Mouse (Mus musculus): ENCODE measurements at regions not wholly inside any gene's neighbourhood (a gene's known extent, or its start where the extent isn't known, plus 50 kb on each side); places are given as distances from the start of the nearest gene placed in this dataset.

DNA sequence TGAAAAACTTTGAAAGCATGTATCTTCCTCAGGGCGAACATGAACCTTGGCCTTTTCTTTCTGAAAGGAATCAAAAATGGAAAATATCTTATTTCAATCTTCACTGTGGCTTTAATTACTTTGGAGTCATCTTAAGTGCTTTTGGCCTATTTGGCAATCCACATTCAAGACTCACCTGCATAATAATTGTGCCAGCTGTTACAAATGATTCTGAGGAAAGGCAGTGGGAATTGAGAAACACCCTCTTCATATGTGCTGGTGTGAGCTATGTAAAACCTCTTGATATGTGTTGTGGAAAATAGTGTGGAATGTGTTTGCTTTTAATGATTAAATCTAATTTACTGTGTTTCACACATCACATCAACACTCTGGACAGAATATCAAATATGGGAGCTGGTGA, 148.5 kb upstream of the Ednra start:
- no peaks in the 10 kb centered on the region for H3K9me3 ChIP-seq
- no peaks in the 10 kb centered on the region for H3K36me3 ChIP-seq
- no peak for ATAC-seq (ENCODE audit: insufficient number of reproducible peaks, insufficient read depth, low FRiP score, low TSS enrichment)
- 87% methylated on average over 1 of the region's 1 CpGs for WGBS
- no peak overlapping the region for H3K27ac ChIP-seq
- H3K4me3 ChIP-seq = no peak overlapping the region
- H3K27me3 ChIP-seq = no peaks in the 10 kb centered on the region
- no peak overlapping the region for H3K4me2 ChIP-seq (replicated peaks)
- H3K9ac ChIP-seq = no peak overlapping the region
- H3K4me1 ChIP-seq = no peaks in the 10 kb centered on the region

DNA sequence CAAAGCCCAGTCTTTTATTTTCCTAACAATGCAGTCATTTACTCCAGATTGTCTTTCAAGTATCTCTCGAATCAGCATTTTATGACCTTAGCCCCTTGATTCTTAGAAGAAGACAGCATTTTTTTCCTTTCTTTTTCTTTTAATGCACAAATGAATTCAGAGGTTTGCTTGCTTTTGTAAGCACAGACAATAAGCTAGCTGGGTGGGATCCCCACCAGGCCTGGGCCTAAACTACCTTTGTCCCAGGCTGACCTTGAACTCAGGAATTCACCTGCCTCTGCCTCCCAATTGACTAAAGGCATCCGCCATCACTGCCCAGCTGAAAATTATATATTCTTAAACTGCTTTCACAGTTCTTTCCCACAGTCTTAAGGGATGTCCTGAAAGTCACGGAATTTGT, 195.5 kb upstream of the Ednra start:
- WGBS = 93% methylated on average over 3 of the region's 3 CpGs

DNA sequence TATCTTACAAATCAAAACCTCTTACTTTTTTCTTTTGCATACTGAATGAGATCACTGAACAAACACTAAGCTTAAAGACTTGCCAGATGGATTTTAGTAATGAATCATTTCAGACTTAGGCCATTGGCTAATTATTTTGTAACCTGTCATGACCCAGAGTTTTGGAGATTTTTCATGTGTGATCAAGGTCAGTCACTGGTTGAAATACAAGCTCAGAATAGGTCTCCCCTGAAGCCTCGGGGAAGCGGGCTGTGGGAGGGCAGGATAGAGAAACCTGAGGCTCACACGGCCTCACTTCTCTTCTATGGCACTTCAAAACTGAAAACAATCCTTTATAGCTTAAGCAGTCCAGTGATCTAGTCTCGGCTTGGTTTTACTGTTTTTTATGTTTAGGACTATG, 197.6 kb upstream of the Ednra start:
- no peak overlapping the region for H3K9ac ChIP-seq
- no peaks in the 10 kb centered on the region for H3K27me3 ChIP-seq
- H3K9me3 ChIP-seq = peaks cover 4% of the 10 kb centered on the region; the same call in 1 of the 2 replicates
- no peaks in the 10 kb centered on the region for H3K4me1 ChIP-seq
- ATAC-seq (ENCODE audit: insufficient number of reproducible peaks, insufficient read depth, low FRiP score, low TSS enrichment) = no peak
- H3K36me3 ChIP-seq = no peaks in the 10 kb centered on the region
- H3K4me2 ChIP-seq (replicated peaks) = no peak overlapping the region
- H3K4me3 ChIP-seq = no peak overlapping the region
- 54% methylated on average over 4 of the region's 4 CpGs for WGBS
- no peak overlapping the region for H3K27ac ChIP-seq

More for the DNA sequence above, 195.5 kb upstream of the Ednra start:
- peaks cover 4% of the 10 kb centered on the region; the same call in 1 of the 2 replicates for H3K9me3 ChIP-seq
- no peak overlapping the region for H3K9ac ChIP-seq
- no peaks in the 10 kb centered on the region for H3K27me3 ChIP-seq
- H3K4me1 ChIP-seq = no peaks in the 10 kb centered on the region
- H3K4me3 ChIP-seq = no peak overlapping the region
- no peak for ATAC-seq (ENCODE audit: insufficient number of reproducible peaks, insufficient read depth, low FRiP score, low TSS enrichment)
- H3K36me3 ChIP-seq = no peaks in the 10 kb centered on the region
- H3K4me2 ChIP-seq (replicated peaks) = no peak overlapping the region
- H3K27ac ChIP-seq = no peak overlapping the region

DNA sequence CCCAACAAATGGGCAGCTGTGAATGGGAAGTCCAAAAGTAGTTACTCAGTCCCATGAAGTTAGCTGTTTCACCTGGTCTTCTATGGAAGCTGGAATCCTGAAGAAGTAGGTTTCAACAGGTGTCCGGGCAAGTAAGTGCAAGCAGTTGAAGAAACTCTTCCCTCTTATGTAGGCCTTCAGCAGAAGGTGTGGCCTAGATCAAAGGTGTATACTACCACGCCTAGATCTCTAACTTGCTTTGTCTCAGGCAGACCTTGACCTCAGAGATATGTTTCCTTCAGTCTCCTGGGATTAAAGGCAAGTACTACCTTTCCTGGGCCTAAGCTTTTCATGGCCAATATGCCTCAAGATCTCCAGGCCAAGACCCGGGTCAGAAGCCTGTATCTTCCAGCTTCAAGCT, 223.4 kb upstream of the Ednra start:
- 87% methylated on average over 3 of the region's 3 CpGs for WGBS
- H3K9me3 ChIP-seq = no peaks in the 10 kb centered on the region
- ATAC-seq (ENCODE audit: insufficient number of reproducible peaks, insufficient read depth, low FRiP score, low TSS enrichment) = no peak
- no peaks in the 10 kb centered on the region for H3K36me3 ChIP-seq
- no peak overlapping the region for H3K27ac ChIP-seq
- no peak overlapping the region for H3K4me3 ChIP-seq
- H3K4me1 ChIP-seq = no peaks in the 10 kb centered on the region
- H3K9ac ChIP-seq = no peak overlapping the region
- H3K4me2 ChIP-seq (replicated peaks) = no peak overlapping the region
- no peaks in the 10 kb centered on the region for H3K27me3 ChIP-seq

DNA sequence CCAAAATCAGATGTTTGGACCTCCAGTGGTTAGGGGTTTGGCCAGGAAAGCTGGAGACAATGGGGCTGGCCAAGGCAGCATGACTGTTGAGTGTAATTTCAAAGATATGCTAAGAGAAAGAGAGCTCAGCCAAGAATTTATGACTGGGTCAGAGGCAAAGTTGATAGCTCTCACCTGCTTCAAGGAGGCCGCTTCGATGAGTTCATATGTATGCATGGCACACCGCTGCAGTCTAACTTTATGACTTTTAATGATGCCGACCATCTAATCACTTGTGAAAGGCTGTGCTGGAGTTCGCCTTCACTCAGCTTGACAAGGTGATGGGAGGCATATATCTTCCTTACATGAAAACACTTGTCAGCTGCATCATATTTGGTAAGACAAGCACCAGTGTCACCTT, 225.4 kb upstream of the Ednra start:
- Histone ChIP-seq H3K4me2 (replicated peaks) (no peak overlapping the region), H3K4me1 (no peaks in the 10 kb centered on the region), H3K36me3 (no peaks in the 10 kb centered on the region), H3K4me3 (no peak overlapping the region), H3K27ac (no peak overlapping the region), H3K9me3 (no peaks in the 10 kb centered on the region), H3K9ac (no peak overlapping the region), H3K27me3 (no peaks in the 10 kb centered on the region)
- 90% methylated on average over 5 of the region's 5 CpGs for WGBS
- no peak for ATAC-seq (ENCODE audit: insufficient number of reproducible peaks, insufficient read depth, low FRiP score, low TSS enrichment)

DNA sequence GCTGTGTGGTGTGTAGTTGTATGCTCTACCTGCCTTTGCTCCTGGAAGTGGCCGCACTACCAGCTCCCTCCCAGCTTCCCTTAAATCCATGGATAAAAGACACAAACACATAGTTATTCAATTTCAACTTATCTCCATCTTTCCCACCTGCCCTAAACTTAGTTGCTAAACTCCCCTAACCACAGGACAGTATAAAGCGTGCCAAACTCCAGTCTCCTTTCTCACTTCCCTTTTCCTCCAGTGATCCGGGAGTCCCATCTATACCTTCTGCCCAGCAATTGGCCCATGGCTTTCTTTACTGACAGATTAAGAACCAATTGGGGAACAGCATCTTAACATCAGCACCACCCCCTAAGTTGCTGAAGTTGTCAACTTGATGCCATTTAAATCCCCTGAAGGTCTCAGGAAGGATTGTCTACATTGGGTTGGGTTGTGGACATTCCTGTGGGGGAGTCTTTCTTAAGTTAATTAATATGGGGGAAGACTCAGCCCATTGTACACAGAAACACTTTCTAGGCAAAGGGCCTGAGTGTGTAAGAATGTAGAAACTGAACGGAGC, 234.6 kb upstream of the Ednra start:
- ATAC-seq (ENCODE audit: insufficient number of reproducible peaks, insufficient read depth, low FRiP score, low TSS enrichment) = no peak
- no peak overlapping the region for H3K4me2 ChIP-seq (replicated peaks)
- H3K9me3 ChIP-seq = no peaks in the 10 kb centered on the region
- 89% methylated on average over 4 of the region's 4 CpGs for WGBS
- no peaks in the 10 kb centered on the region for H3K36me3 ChIP-seq
- no peaks in the 10 kb centered on the region for H3K4me1 ChIP-seq
- H3K9ac ChIP-seq = no peak overlapping the region
- no peak overlapping the region for H3K4me3 ChIP-seq
- no peaks in the 10 kb centered on the region for H3K27me3 ChIP-seq
- no peak overlapping the region for H3K27ac ChIP-seq

DNA sequence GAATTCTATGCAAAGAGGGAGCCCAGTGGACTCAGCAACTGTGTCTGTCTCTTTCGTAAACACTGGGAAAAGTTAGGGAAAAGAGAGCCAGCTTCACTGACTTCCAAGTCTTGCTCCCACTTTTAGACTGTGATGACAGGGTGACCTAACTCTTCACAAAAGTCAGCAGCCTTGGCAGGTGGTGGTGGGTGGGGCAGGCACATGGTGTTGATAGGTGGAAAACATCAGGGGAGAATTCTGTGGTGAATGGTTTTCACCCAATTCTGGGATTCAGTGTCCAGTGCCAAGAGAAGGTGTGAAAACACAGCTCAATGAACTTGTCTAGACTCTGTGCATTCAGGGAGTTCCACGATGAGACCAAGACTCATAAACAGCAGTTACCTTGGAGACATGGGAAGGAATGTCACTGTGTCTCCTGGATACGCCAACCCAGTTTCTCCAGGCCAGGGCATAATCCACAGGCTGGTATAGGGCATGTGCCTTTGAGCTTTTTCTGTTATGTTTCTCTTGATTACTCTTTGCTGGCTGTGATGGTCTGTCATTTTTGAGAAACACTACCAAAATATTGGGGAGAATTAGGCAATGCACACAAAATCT, 238.9 kb upstream of the Ednra start:
- no peaks in the 10 kb centered on the region for H3K36me3 ChIP-seq
- no peaks in the 10 kb centered on the region for H3K27me3 ChIP-seq
- no peak overlapping the region for H3K27ac ChIP-seq
- no peak overlapping the region for H3K4me2 ChIP-seq (replicated peaks)
- no peak overlapping the region for H3K4me3 ChIP-seq
- 68% methylated on average over 3 of the region's 3 CpGs for WGBS
- H3K9ac ChIP-seq = no peak overlapping the region
- ATAC-seq (ENCODE audit: insufficient number of reproducible peaks, insufficient read depth, low FRiP score, low TSS enrichment) = no peak
- no peaks in the 10 kb centered on the region for H3K4me1 ChIP-seq
- H3K9me3 ChIP-seq = no peaks in the 10 kb centered on the region

DNA sequence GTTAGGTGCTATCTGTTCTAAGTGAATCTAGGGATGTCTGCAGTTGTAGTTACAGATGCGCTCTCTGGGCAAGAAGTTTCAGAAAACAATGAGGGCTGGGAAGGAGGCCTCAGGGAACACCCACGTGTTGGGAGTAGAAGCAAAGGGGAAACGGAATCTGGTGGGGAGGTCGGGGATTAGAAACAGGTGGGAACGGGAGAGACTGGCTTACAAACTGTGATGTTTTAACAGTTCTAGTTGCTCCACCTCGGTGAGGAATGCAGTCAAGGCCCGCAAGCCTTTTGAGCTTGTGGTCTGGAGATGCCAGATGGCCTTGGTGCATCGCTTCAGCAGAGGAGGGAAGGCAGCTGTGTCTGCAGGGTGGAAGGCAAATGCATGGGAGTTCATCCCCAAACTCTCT, 242.7 kb upstream of the Ttc29 start:
- no peak overlapping the region for H3K9ac ChIP-seq
- WGBS = 25% methylated on average over 8 of the region's 8 CpGs
- 0 out of 2 replicates have a peak overlapping the region, but pooled peaks have one; percentile 43 for H3K27ac ChIP-seq
- no peaks in the 10 kb centered on the region for H3K27me3 ChIP-seq
- no peak overlapping the region for H3K4me2 ChIP-seq (replicated peaks)
- no peaks in the 10 kb centered on the region for H3K9me3 ChIP-seq
- H3K36me3 ChIP-seq = no peaks in the 10 kb centered on the region
- H3K4me1 ChIP-seq = peaks cover 10% of the 10 kb centered on the region
- no peak overlapping the region for H3K4me3 ChIP-seq
- 0 out of 2 replicates have a peak, but pooled peaks have one; percentile 64 for ATAC-seq (ENCODE audit: insufficient number of reproducible peaks, insufficient read depth, low FRiP score, low TSS enrichment)

DNA sequence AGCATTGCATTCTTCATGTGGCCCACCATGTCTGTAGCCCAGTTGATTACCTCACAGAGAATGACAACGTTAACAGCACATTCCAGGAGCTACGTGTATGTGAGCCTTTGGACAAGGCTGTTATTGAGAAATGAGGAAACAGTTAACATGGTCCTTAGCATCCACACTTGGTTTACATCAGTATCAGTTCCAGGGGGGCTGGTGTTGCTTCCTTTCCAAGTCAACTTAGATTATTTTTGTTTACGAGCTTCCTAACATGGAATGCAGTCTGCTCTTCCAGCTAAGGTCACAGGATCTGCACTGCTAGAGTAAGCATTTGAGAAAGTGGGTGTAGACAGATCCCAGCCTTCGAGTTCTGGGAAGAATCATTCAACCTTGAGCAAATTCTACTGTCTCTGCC, 239.4 kb upstream of the Ttc29 start:
- Histone ChIP-seq H3K36me3 (no peaks in the 10 kb centered on the region), H3K9ac (no peak overlapping the region), H3K27me3 (no peaks in the 10 kb centered on the region), H3K4me2 (replicated peaks) (no peak overlapping the region), H3K9me3 (no peaks in the 10 kb centered on the region), H3K4me1 (peaks cover 10% of the 10 kb centered on the region), H3K4me3 (no peak overlapping the region), H3K27ac (no peak overlapping the region)
- no peak for ATAC-seq (ENCODE audit: insufficient number of reproducible peaks, insufficient read depth, low FRiP score, low TSS enrichment)
- WGBS = 52% methylated on average over 4 of the region's 4 CpGs

DNA sequence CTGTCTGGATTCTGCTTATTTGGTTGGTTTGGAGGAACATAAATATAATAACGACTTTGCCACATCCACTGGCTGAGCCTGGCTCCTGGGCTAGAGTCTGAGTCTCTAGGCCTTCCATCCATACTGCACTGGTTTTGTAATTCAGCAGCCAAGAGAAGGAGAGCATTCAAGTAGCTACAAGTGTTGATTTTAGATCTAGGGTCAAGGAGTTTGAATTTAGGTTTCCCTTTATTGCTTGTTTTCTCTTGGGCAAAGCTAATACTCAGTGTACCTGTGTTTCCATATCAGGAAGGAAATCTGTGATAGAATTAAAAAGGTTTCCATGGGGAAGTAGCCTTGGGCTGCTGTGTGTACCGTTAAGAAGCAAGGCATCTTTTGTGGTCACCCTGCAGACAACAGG, 234.0 kb upstream of the Ttc29 start:
- H3K27ac ChIP-seq = no peak overlapping the region
- no peak for ATAC-seq (ENCODE audit: insufficient number of reproducible peaks, insufficient read depth, low FRiP score, low TSS enrichment)
- 66% methylated on average over 2 of the region's 2 CpGs for WGBS
- H3K9me3 ChIP-seq = no peaks in the 10 kb centered on the region
- no peak overlapping the region for H3K4me2 ChIP-seq (replicated peaks)
- no peaks in the 10 kb centered on the region for H3K4me1 ChIP-seq
- no peak overlapping the region for H3K4me3 ChIP-seq
- H3K9ac ChIP-seq = no peak overlapping the region
- H3K27me3 ChIP-seq = no peaks in the 10 kb centered on the region
- H3K36me3 ChIP-seq = no peaks in the 10 kb centered on the region

DNA sequence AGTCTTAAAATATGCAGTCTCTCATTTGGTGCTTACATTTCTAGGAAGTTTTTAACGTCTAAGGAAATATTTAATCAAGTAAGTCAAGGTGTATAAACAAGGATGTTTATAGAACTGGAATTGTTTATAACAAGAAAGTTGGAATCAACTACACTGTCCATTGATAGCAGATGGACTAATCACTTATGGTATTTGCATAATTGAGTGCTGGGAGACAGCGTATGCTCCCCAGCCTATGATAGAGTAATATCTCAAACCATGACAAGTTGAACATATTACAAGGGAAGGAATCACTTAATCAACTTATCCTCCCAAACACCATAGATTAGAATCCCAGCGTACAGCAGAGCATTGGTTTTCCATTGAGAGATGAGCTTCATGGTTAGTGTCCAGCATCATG, 232.4 kb upstream of the Ttc29 start:
- Histone ChIP-seq H3K4me2 (replicated peaks) (no peak overlapping the region), H3K27ac (no peak overlapping the region), H3K4me3 (no peak overlapping the region), H3K9me3 (no peaks in the 10 kb centered on the region), H3K9ac (no peak overlapping the region), H3K27me3 (no peaks in the 10 kb centered on the region), H3K36me3 (no peaks in the 10 kb centered on the region), H3K4me1 (no peaks in the 10 kb centered on the region)
- WGBS = 73% methylated on average over 3 of the region's 3 CpGs
- no peak for ATAC-seq (ENCODE audit: insufficient number of reproducible peaks, insufficient read depth, low FRiP score, low TSS enrichment)

DNA sequence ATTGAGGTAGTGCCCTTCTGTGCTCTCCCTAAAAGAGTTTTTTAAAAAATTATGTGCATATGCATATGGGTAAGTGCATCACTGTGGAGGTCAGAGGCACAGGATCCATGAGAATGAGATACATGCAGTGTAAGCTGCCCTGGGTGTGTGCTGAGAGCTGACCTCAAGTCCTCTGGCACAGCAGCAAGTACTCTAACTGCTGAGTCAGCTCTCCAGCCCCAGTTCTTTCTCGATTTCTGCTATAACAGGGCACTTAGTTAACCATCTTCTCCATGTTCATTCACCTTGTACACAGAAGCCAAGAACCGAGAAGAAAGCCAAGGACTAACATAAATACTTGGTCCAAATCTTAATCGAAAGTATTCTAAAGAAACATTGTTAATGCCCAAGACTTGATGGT, 231.1 kb upstream of the Ttc29 start:
- WGBS = 81% methylated on average over 3 of the region's 3 CpGs
- no peak for ATAC-seq (ENCODE audit: insufficient number of reproducible peaks, insufficient read depth, low FRiP score, low TSS enrichment)
- Histone ChIP-seq H3K9me3 (no peaks in the 10 kb centered on the region), H3K27me3 (no peaks in the 10 kb centered on the region), H3K4me3 (no peak overlapping the region), H3K27ac (no peak overlapping the region), H3K4me1 (no peaks in the 10 kb centered on the region), H3K9ac (no peak overlapping the region), H3K4me2 (replicated peaks) (no peak overlapping the region), H3K36me3 (no peaks in the 10 kb centered on the region)
